Mouse (Mus musculus) gastrocnemius, postnatal 4 days (tissue): ENCODE results near the gene Tfpi2. TPM values are rescaled to one million over a fixed set of nuclear protein-coding genes. Genes with fewer than 3 reads are reported as not detected.

Source experiments
- DNase-seq, 2 experiments: peaks; one replicate each; pipeline ENCODE4 v3.0.0; 2021 to 2022; ENCODE audit warnings: low spot score in 2 of 2, mixed read lengths in 2 of 2
- long read RNA-seq, 2 experiments: library from polyadenylated mRNA; stranded (forward); transcript quantifications; one replicate each; pipeline ENCODE4 v2.0.0; 2021
- total RNA-seq, 2 experiments: library from RNA; stranded (reverse); gene quantifications; 2 replicates each; pipeline ENCODE4 v1.2.3; 2021

The Tfpi2 gene
- total RNA-seq: 1 to 10 TPM; 3.9 to 5.4 TPM
- long read RNA-seq, experiment 1, partial matches to known transcripts: 0 of 2 reads
- long read RNA-seq, experiment 1, other reads (novel, unspliced or antisense): 0 of 2 reads
- long read RNA-seq, experiment 2, partial matches to known transcripts: 0 of 1 reads
- long read RNA-seq, experiment 2, other reads (novel, unspliced or antisense): 0 of 1 reads

GRCm38 (mm10) chr6:3988750-3989149, at the start of gene Tfpi2:
TSS of gene Tfpi2 (minus strand) at chr6:3988919.
- no peak for DNase-seq

- DNase-seq: no peak
Observed at GRCm38 (mm10) chr6:4030956-4031355, 42.2 kb upstream of the Tfpi2 start.

GRCm38 (mm10) chr6:4026367-4026766, 37.6 kb upstream of the Tfpi2 start:
- DNase-seq: no peak

DNA sequence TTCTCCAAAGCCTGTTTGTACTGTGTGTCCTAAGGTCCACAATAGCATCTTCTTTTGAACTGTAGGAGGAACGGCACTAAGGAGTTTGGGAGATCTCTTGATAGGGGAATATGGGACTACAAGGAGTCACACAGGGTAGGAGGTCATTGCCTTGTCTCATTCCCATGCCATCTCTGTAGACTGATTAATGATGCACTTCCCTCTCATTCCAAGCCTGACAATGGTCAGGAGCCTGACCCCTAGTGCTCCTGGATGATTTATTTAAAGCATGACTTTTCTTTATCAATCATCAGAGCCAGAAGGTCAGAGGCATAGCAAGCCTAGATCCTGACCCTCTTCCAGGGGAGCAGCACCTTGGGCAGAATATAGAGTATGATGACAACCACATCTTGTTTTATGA, 33.9 kb upstream of the Tfpi2 start:
- no peak for DNase-seq

- DNase-seq: no peak
Observed at GRCm38 (mm10) chr6:4009548-4009947, 20.8 kb upstream of the Tfpi2 start.

- no peak for DNase-seq
Observed at GRCm38 (mm10) chr6:4008501-4009040, 19.9 kb upstream of the Tfpi2 start.

- no peak for DNase-seq
Observed at GRCm38 (mm10) chr6:4004808-4005207, 16.1 kb upstream of the Tfpi2 start.

DNA sequence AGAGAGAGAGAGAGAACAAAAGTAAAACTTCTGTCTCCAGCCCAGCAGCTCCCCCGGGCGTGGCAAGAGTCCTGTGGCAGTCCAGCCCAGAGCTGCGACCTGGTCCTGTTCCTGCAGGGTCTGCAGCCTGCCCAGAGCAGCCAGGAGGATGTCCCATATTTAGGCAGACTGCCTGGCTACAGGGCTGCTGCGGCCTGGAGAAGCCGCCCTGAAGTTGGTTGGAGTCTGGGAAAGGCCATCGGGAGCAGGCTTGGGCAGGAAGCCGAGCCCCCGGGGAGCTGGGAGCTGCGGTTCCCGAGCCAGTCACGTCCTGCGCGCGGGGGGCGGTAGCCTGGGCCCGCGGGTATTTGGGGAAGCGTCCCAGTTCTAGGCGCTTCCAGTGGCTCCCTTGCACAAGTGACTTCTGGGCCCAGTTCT, 15.2 kb upstream of the Tfpi2 start, which contains the start of gene Gng11:
Gene Gng11, plus strand, starts transcription at position 15 of the 417 bp plus-strand sequence.
- DNase-seq: peak; percentile 71 to 79

GRCm38 (mm10) chr6:4003445-4003844, 14.7 kb upstream of the Tfpi2 start:
- DNase-seq: no peak

DNA sequence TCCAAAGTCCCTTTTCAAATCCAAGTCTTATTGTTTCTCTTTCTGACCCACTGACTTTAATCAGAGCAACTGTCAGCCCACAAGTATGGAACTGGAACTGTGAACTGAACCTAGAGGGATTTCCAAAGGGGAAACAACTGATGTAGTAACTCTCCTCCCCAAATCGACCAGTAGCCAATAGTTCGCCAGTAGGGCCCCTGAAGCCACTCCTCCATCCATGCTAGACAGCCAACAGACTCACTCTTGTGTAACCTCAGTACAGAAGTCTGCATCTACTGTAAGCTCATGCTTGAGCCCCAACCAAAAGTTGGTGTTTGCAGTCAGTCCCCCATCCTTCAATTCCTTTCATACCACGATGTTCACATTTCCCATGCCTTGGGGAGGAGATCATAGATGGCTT, 12.0 kb upstream of the Tfpi2 start:
- no peak for DNase-seq

DNA sequence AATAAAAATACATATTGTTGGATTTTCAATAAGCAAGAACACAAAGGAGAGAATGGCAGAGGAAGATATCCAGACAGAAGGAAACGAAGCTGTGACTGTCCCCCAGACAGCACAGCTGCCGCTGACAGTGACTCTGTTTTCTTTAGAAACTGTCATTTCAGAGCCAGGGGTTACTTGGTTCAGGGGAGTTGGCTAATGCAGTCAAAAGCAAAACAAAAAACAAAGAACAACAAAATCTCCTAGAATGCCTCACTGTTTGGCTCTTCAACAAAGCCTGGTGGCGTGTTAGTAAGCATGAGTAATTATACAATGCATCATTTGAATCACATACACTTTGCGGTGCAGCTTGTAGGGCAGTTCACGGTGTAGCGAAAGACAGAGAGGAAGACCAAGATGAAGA, 10.6 kb upstream of the Tfpi2 start:
- DNase-seq: no peak

GRCm38 (mm10) chr6:3998089-3998488, 9.4 kb upstream of the Tfpi2 start:
- no peak for DNase-seq

- no peak for DNase-seq
Observed at GRCm38 (mm10) chr6:3993492-3993891, 4.8 kb upstream of the Tfpi2 start, which contains the start of gene Gngt1. TSS of gene Gngt1 (plus strand) at chr6:3993792.

DNA sequence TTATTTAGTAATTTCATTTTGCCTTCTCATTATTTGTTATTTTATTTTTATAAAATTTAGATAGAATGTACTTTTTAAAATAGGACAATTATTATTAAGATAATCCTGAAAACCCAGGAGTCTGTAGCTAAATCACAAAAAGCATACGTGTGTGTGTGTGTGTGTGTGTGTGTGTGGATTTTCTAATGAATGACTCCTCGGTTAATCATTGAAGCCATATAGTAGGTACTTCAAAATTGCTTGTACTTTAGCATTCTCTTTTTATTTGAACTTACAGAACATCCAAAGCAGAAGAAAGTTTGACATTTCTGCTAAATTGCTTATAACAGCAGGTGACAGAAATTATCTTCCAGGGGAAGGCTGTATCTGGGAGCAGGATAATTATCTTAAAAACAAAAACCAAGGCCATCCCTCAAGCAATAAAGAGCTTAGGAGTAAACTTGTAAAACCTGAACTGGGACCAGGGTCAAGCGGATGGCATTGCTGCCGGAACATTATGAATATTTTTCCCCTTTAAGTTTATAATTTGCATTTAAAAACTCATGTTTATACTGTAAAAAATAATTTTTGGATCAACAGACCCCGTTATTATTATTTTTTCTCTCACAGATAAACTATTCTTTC, 5.9 kb downstream of the Tfpi2 start:
- no peak for DNase-seq

DNA sequence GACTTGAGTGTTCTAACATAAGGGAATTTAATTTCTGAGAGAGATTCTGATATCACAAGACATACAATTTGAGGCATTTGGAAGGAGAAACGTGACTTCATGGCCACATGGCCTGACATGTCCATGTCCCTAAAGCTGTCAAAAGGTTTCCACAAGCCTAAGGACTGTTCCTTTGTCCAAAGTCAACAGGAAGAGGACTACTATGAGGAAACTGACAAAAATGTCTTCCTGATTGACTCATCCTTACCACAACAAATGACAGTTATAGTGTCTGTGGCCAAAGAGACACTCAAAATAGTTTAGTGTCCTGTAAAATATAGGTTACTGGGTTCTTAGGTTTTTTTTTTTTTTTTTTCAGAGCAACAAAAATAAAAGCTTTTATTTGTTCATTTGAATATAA, 15.0 kb downstream of the Tfpi2 start:
- no peak for DNase-seq

- DNase-seq: peak; percentile 20 to 47
Observed at GRCm38 (mm10) chr6:3967676-3968626, 20.8 kb downstream of the Tfpi2 start.

DNA sequence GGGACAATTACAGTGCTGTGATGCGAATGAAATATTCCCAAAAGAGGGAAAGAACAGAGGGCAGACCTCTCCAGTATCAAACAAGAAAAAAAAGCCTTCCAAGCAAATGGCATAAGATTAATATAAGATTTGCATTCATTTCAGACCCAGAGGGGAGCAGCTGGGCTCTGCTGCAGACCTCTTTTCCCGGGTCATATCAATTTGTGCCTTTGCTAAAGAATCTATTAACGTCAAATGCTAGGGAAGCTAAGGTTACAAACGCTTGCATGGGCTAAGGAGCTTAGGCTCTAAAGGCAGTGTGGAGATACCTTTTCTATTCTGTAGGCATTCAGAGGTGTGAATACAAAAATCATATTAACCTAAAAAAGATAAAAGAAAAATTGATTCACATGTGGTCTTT, 33.8 kb downstream of the Tfpi2 start:
- DNase-seq: no peak

GRCm38 (mm10) chr6:3936140-3936714, 52.5 kb downstream of the Tfpi2 start:
- DNase-seq: no peak

DNA sequence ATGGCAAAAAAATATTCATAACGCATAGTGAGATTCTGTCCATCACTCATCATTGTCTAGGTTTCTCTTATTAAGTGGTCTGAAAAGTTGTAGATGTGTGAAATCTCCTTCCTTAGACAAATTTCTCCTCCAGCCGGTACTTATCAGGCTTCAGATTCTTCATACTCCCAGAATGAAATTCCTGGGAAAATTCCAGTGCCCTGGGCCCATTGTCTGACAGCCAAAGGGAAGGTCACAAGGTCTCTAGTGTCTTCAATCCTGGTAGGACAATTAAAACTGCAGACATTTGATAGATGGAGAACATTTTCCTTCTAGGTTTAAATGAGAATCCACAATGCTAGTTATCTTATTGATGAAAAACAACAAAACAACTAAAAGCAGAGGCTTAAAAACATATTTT, 53.1 kb downstream of the Tfpi2 start:
- no peak for DNase-seq

- no peak for DNase-seq
Observed at GRCm38 (mm10) chr6:3935048-3935447, 53.7 kb downstream of the Tfpi2 start.

GRCm38 (mm10) chr6:3926140-3926539, 62.6 kb downstream of the Tfpi2 start:
- no peak for DNase-seq
